Mouse (Mus musculus): ENCODE results near the gene Cd37. TPM values are rescaled to one million over a fixed set of nuclear protein-coding genes. Genes with fewer than 3 reads are reported as not detected.

Gene Cd37
- 1.4 and 1.7 TPM in 2 replicates for polyA plus RNA-seq (2015; fragmentation: Nextera tagmentation; extraction: Ambion mirVana)

DNA sequence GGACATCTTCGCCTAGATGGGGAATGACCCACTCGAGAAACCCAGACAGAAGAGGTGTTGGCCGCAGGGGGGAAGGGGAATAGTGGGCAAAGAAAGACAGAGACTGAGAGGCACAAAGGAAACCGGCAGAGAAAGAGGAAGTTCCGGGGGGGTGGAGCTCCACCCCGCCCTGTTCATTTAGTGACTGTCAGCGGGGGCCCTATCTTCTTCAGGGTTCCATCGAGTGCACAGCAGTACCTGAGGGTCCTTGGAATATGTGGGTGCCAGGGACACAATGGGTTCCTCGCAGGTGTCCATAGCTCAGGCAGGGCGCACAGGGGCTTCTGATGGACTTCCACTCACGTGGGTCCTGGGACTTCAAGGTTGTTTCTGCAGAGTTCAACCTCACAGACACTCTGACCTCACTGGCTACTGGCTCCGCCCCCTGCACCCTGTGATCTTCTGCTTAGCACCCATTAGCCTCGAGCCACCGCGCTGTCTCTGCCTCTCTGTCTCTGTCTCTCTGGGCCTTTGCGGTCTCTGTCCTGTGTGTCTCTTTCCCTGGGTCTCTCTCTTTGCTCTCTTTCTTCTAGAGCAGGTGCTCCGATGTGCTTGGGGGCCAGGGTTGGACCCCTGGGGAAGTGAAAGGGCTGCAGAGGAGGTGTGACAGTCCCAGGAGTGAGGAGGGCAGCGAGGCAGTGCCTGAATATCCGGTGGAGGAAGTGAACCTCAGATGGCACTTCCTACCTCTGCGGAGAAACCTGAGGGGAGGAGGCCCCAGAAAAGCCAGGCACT lies at the start of gene Cd37:
Cd37 (minus strand) TSS at position 393 of the 774 bp plus-strand sequence.
- no peaks in the 10 kb centered on the region for H3K9me3 ChIP-seq
- no peak within 1 kb of the TSS for H3K4me3 ChIP-seq
- H3K9ac ChIP-seq, result no peak within 1 kb of the TSS
- no peak for ATAC-seq (ENCODE audit: low FRiP score, low read depth)
- H3K36me3 ChIP-seq, result no peaks in the 10 kb centered on the region
- peaks cover 27% of the 10 kb centered on the region for H3K4me1 ChIP-seq (replicated peaks)
- WGBS, result 41% methylated on average over 20 of the region's 20 CpGs
- no peak within 1 kb of the TSS for H3K27ac ChIP-seq (replicated peaks)
- H3K4me2 ChIP-seq, result no peak within 1 kb of the TSS
- peaks cover 27% of the 10 kb centered on the region for H3K27me3 ChIP-seq

GRCm38 (mm10) chr7:45286486-45286885 lies 47.6 kb upstream of the Cd37 start:
- no peak overlapping the region for H3K4me2 ChIP-seq
- H3K4me3 ChIP-seq, result no peak overlapping the region
- no peak overlapping the region for H3K9ac ChIP-seq
- H3K9me3 ChIP-seq, result no peaks in the 10 kb centered on the region
- H3K27me3 ChIP-seq, result 0 out of 2 replicates have a peak, but pooled peaks cover under 1% of the 10 kb centered on the region
- no peak overlapping the region for H3K27ac ChIP-seq (replicated peaks)
- 90% methylated on average over 13 of the region's 13 CpGs for WGBS
- H3K4me1 ChIP-seq (replicated peaks), result no peaks in the 10 kb centered on the region
- H3K36me3 ChIP-seq, result no peaks in the 10 kb centered on the region
- ATAC-seq (ENCODE audit: low FRiP score, low read depth), result no peak

- peaks cover 4% of the 10 kb centered on the region for H3K4me1 ChIP-seq (replicated peaks)
- peaks cover 11% of the 10 kb centered on the region for H3K27me3 ChIP-seq
- peak within 1 kb of the TSS; percentile 27; the same call in 1 of the 2 replicates for H3K9ac ChIP-seq
- no peaks in the 10 kb centered on the region for H3K9me3 ChIP-seq
- peak within 1 kb of the TSS; percentile 62 for H3K4me2 ChIP-seq
- no peaks in the 10 kb centered on the region for H3K36me3 ChIP-seq
- H3K27ac ChIP-seq (replicated peaks), result no peak within 1 kb of the TSS
- H3K4me3 ChIP-seq, result peak within 1 kb of the TSS; percentile 34
- WGBS, result 6% methylated on average over 44 of the region's 44 CpGs
- no peak for ATAC-seq (ENCODE audit: low FRiP score, low read depth)
Measured at GRCm38 (mm10) chr7:45277136-45277760, 38.3 kb upstream of the Cd37 start, which contains the start of gene Slc6a21. Slc6a21 (plus strand) TSS chr7:45277513.

DNA sequence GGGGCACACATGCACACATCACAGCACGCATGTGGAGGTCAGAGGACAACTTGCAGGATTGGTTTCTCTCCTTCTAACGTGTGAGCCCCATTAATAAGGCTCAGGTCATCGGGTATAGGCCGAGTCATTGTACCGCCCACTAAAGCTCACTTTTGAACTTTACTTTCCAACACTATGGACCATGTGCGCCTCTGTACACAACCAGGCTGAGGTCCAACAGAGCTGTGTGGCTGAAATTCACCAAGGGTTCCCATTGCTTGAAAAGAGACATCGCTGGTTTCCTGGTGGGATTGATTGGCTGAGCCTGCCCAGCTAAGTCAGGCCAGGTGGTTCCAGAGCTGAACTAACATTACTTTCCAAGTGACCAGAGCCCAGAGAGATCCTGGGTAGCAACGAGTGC lies 34.8 kb upstream of the Cd37 start:
- ATAC-seq (ENCODE audit: low FRiP score, low read depth), result no peak
- peaks cover 4% of the 10 kb centered on the region for H3K4me1 ChIP-seq (replicated peaks)
- no peak overlapping the region for H3K4me3 ChIP-seq
- WGBS, result 93% methylated on average over 8 of the region's 8 CpGs
- no peaks in the 10 kb centered on the region for H3K36me3 ChIP-seq
- H3K9ac ChIP-seq, result no peak overlapping the region
- no peaks in the 10 kb centered on the region for H3K9me3 ChIP-seq
- H3K27me3 ChIP-seq, result peaks cover 7% of the 10 kb centered on the region
- no peak overlapping the region for H3K27ac ChIP-seq (replicated peaks)
- H3K4me2 ChIP-seq, result no peak overlapping the region

GRCm38 (mm10) chr7:45272786-45273412 lies 34.0 kb upstream of the Cd37 start:
- peaks cover 4% of the 10 kb centered on the region for H3K4me1 ChIP-seq (replicated peaks)
- 63% methylated on average over 10 of the region's 10 CpGs for WGBS

GRCm38 (mm10) chr7:45265518-45265917 lies 26.6 kb upstream of the Cd37 start:
- H3K27ac ChIP-seq (replicated peaks), result no peak overlapping the region
- WGBS, result 79% methylated on average over 1 of the region's 1 CpGs
- no peak for ATAC-seq (ENCODE audit: low FRiP score, low read depth)
- H3K9me3 ChIP-seq, result no peaks in the 10 kb centered on the region
- no peak overlapping the region for H3K4me3 ChIP-seq
- no peak overlapping the region for H3K4me2 ChIP-seq
- no peak overlapping the region for H3K9ac ChIP-seq
- H3K27me3 ChIP-seq, result 0 out of 2 replicates have a peak, but pooled peaks cover 2% of the 10 kb centered on the region
- no peaks in the 10 kb centered on the region for H3K4me1 ChIP-seq (replicated peaks)
- no peaks in the 10 kb centered on the region for H3K36me3 ChIP-seq

More at GRCm38 (mm10) chr7:45272786-45273412, 34.0 kb upstream of the Cd37 start:
- no peak overlapping the region for H3K4me3 ChIP-seq
- no peak overlapping the region for H3K9ac ChIP-seq
- H3K27ac ChIP-seq (replicated peaks), result no peak overlapping the region
- H3K9me3 ChIP-seq, result no peaks in the 10 kb centered on the region
- ATAC-seq (ENCODE audit: low FRiP score, low read depth), result no peak
- H3K36me3 ChIP-seq, result no peaks in the 10 kb centered on the region
- H3K27me3 ChIP-seq, result peaks cover 7% of the 10 kb centered on the region
- no peak overlapping the region for H3K4me2 ChIP-seq

DNA sequence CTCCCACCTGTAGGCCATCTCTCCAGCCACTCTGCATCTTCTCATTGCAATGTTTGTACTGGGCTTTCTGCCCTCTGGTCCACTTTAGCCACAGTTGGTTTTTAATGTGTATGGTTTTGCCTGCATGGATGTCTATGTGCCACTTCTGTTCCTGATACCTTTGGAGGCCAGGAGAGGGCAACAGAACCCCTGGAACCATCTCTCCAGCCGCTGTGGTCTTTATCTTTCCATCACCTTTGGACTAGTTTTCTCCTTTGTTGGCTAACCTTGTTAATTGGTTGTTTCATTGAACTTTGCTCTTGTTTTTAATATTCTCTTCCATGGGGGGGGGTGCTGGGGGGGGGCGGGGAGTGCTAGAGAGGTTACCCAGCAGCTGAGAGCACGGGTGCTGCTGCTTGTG lies 25.4 kb upstream of the Cd37 start:
- H3K27me3 ChIP-seq, result 0 out of 2 replicates have a peak, but pooled peaks cover 2% of the 10 kb centered on the region
- no peaks in the 10 kb centered on the region for H3K9me3 ChIP-seq
- ATAC-seq (ENCODE audit: low FRiP score, low read depth), result no peak
- H3K36me3 ChIP-seq, result no peaks in the 10 kb centered on the region
- no peak overlapping the region for H3K9ac ChIP-seq
- H3K4me2 ChIP-seq, result no peak overlapping the region
- H3K4me1 ChIP-seq (replicated peaks), result no peaks in the 10 kb centered on the region
- H3K27ac ChIP-seq (replicated peaks), result no peak overlapping the region
- 77% methylated on average over 3 of the region's 3 CpGs for WGBS
- no peak overlapping the region for H3K4me3 ChIP-seq

GRCm38 (mm10) chr7:45263006-45263607 lies 24.2 kb upstream of the Cd37 start:
- Histone ChIP-seq H3K9ac (no peak overlapping the region), H3K4me1 (replicated peaks) (no peaks in the 10 kb centered on the region), H3K4me2 (no peak overlapping the region), H3K27ac (replicated peaks) (no peak overlapping the region), H3K4me3 (no peak overlapping the region), H3K36me3 (no peaks in the 10 kb centered on the region), H3K9me3 (no peaks in the 10 kb centered on the region), H3K27me3 (0 out of 2 replicates have a peak, but pooled peaks cover 2% of the 10 kb centered on the region)
- ATAC-seq (ENCODE audit: low FRiP score, low read depth), result no peak
- 69% methylated on average over 7 of the region's 7 CpGs for WGBS

DNA sequence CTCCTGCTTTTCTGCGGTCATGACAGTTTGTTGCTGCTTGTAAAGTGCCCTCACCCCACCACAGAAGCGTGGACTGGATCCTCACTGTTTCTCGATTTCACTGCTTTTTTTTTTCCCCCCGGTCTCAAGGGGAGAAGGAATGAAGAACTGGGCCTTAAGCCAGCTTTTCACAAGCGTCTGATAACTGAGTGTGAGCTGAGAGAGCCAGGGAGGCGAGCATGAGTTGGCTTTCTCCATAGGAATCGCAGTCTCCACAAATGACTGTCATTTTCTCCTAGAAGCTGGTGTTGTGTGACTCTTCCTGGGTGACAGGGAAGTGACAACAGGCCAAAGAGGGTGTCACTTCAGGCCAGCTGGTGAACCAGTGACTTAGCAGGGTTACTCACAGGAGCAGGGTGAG lies 23.4 kb upstream of the Cd37 start:
- Histone ChIP-seq H3K27me3 (0 out of 2 replicates have a peak, but pooled peaks cover 2% of the 10 kb centered on the region), H3K36me3 (no peaks in the 10 kb centered on the region), H3K4me2 (no peak overlapping the region), H3K27ac (replicated peaks) (no peak overlapping the region), H3K9ac (no peak overlapping the region), H3K4me1 (replicated peaks) (no peaks in the 10 kb centered on the region), H3K4me3 (no peak overlapping the region), H3K9me3 (no peaks in the 10 kb centered on the region)
- 57% methylated on average over 7 of the region's 7 CpGs for WGBS
- no peak for ATAC-seq (ENCODE audit: low FRiP score, low read depth)

GRCm38 (mm10) chr7:45259281-45259680 lies 20.4 kb upstream of the Cd37 start:
- H3K9me3 ChIP-seq, result no peaks in the 10 kb centered on the region
- 84% methylated on average over 8 of the region's 8 CpGs for WGBS

GRCm38 (mm10) chr7:45257063-45257840 lies 18.3 kb upstream of the Cd37 start:
- Histone ChIP-seq H3K27ac (replicated peaks) (no peak overlapping the region), H3K4me1 (replicated peaks) (no peaks in the 10 kb centered on the region), H3K36me3 (no peaks in the 10 kb centered on the region), H3K4me2 (no peak overlapping the region), H3K27me3 (no peaks in the 10 kb centered on the region), H3K9ac (no peak overlapping the region), H3K9me3 (no peaks in the 10 kb centered on the region), H3K4me3 (no peak overlapping the region)
- 61% methylated on average over 11 of the region's 11 CpGs for WGBS
- no peak for ATAC-seq (ENCODE audit: low FRiP score, low read depth)

More at GRCm38 (mm10) chr7:45259281-45259680, 20.4 kb upstream of the Cd37 start:
- no peak for ATAC-seq (ENCODE audit: low FRiP score, low read depth)
- Histone ChIP-seq H3K36me3 (no peaks in the 10 kb centered on the region), H3K4me3 (no peak overlapping the region), H3K27me3 (no peaks in the 10 kb centered on the region), H3K4me2 (no peak overlapping the region), H3K4me1 (replicated peaks) (no peaks in the 10 kb centered on the region), H3K9ac (no peak overlapping the region), H3K27ac (replicated peaks) (no peak overlapping the region)
